Comparison of ENCODE assay signal across 8 mouse cellular contexts in genomic region chr13:109686116-109686876, GRCm38 (mm10).
A peak's percentile ranks its signal among the peaks of the same experiment; 100 is the strongest.
DNase-seq lines count a peak whose midpoint lies in the region; ATAC-seq lines count a peak whose summit lies in the region.

No protein-coding gene starts in this region.

- no peaks in the 10 kb centered on the region for H3K36me3 ChIP-seq in heart, embryonic 10.5 days
- H3K36me3 ChIP-seq in hindbrain, embryonic 15.5 days = no peaks in the 10 kb centered on the region
- no peaks in the 10 kb centered on the region for H3K36me3 ChIP-seq in midbrain, embryonic 10.5 days

- peak overlapping the region; percentile 75 for H3K4me3 ChIP-seq in heart, embryonic 10.5 days
- peak overlapping the region; percentile 37 for H3K4me3 ChIP-seq in hindbrain, embryonic 15.5 days
- H3K4me3 ChIP-seq in midbrain, embryonic 10.5 days = peak overlapping the region; percentile 57

- no peak for DNase-seq in heart, embryonic 10.5 days (ENCODE audit: low spot score)
- no peak for DNase-seq in heart, adult 8-10 months (ENCODE audit: low spot score)
- no peak for DNase-seq in midbrain, embryonic 10.5 days (ENCODE audit: low spot score)
- no peak for DNase-seq in ovary, postnatal 14 days (ENCODE audit: low spot score)
- DNase-seq in urinary bladder, postnatal 4 days (ENCODE audit: low spot score in 2 of 2) = no peak

- 10% methylated on average over 4 of the region's 4 CpGs for WGBS in heart, embryonic 10.5 days
- WGBS in hindbrain, embryonic 15.5 days = 27% methylated on average over 4 of the region's 4 CpGs
- WGBS in midbrain, embryonic 10.5 days = 47% methylated on average over 4 of the region's 4 CpGs

- no peaks in the 10 kb centered on the region for H3K9me3 ChIP-seq in heart, embryonic 10.5 days
- H3K9me3 ChIP-seq in hindbrain, embryonic 15.5 days = no peaks in the 10 kb centered on the region
- no peaks in the 10 kb centered on the region for H3K9me3 ChIP-seq in midbrain, embryonic 10.5 days (replicated peaks)

- H3K9ac ChIP-seq in hindbrain, embryonic 15.5 days = no peak overlapping the region

- 0 out of 2 replicates have a peak, but pooled peaks have one; percentile 3 for ATAC-seq in common myeloid progenitor, adult 5-6 weeks (replicated peaks; ENCODE audit: low read depth, poor library complexity, severe bottlenecking)
- ATAC-seq in hindbrain, embryonic 15.5 days (ENCODE audit: low FRiP score, low read depth) = no peak
- no peak for ATAC-seq in megakaryocyte progenitor cell, adult 5-6 weeks (replicated peaks; ENCODE audit: poor library complexity)

- H3K27ac ChIP-seq in heart, embryonic 10.5 days = peak overlapping the region; percentile 94
- peak overlapping the region; percentile 35 for H3K27ac ChIP-seq in hindbrain, embryonic 15.5 days (replicated peaks)
- H3K27ac ChIP-seq in midbrain, embryonic 10.5 days (replicated peaks) = peak overlapping the region; percentile 82

- peaks cover 26% of the 10 kb centered on the region for H3K4me1 ChIP-seq in heart, embryonic 10.5 days
- peaks cover 17% of the 10 kb centered on the region; the same call in 1 of the 2 replicates for H3K4me1 ChIP-seq in hindbrain, embryonic 15.5 days (replicated peaks)
- peaks cover 24% of the 10 kb centered on the region for H3K4me1 ChIP-seq in midbrain, embryonic 10.5 days

- peak overlapping the region; percentile 63 for H3K4me2 ChIP-seq in hindbrain, embryonic 15.5 days

- no peaks in the 10 kb centered on the region for H3K27me3 ChIP-seq in heart, embryonic 10.5 days (ENCODE audit: insufficient read depth, poor library complexity, severe bottlenecking)
- H3K27me3 ChIP-seq in hindbrain, embryonic 15.5 days = no peaks in the 10 kb centered on the region
- H3K27me3 ChIP-seq in midbrain, embryonic 10.5 days (ENCODE audit: low read depth, poor library complexity, severe bottlenecking) = no peaks in the 10 kb centered on the region

Comparison
In these comparisons a context has a peak if more than half of its experiments do, and no peak if none do; other contexts are left out.
1. H3K27ac ChIP-seq: peak in every context shown above with its lines; median percentile 94 in heart, embryonic 10.5 days; 82 in midbrain, embryonic 10.5 days; 35 in hindbrain, embryonic 15.5 days.